Mouse (Mus musculus) kidney, embryonic 14.5 days (tissue): ENCODE results near the gene Nol3. TPM values are rescaled to one million over a fixed set of nuclear protein-coding genes. Genes with fewer than 3 reads are reported as not detected.

Experiments used
- ATAC-seq: fragments of 200-750 bp; cut with Nextera tagmentation; 2 replicates; pipeline ENCODE4 v1.8.0; 2017; ENCODE audit warnings: moderate number of reproducible peaks, mild to moderate bottlenecking, moderate TSS enrichment, moderate library complexity; ENCODE audit not compliant: low FRiP score, low TSS enrichment
- H3K27ac ChIP-seq: fragments of 300-500 bp; sonication (generic); 2 replicates; pipeline ENCODE4 v1.5.1; 2014; ENCODE audit warnings: low read depth, mild to moderate bottlenecking, low read length, moderate library complexity, mixed read lengths
- H3K27me3 ChIP-seq: fragments of 300-500 bp; sonication (generic); 2 replicates; pipeline ENCODE4 v1.6.1; 2014; ENCODE audit warnings: mild to moderate bottlenecking, low read length; ENCODE audit not compliant: control insufficient read depth, insufficient read depth
- H3K36me3 ChIP-seq: fragments of 300-500 bp; sonication (generic); 2 replicates; pipeline ENCODE4 v1.6.1; 2014; ENCODE audit warnings: low read length, mixed read lengths; ENCODE audit not compliant: control insufficient read depth, insufficient read depth
- H3K4me1 ChIP-seq: fragments of 300-500 bp; sonication (generic); 2 replicates; pipeline ENCODE4 v1.6.1; 2014; ENCODE audit warnings: low read length, mixed read lengths; ENCODE audit not compliant: control insufficient read depth, insufficient read depth
- H3K4me2 ChIP-seq: fragments of 300-500 bp; sonication (generic); replicated peaks from 2 replicates; pipeline ENCODE4 v1.6.1; 2014; ENCODE audit warnings: low read depth, mild to moderate bottlenecking, low read length
- H3K4me3 ChIP-seq: fragments of 300-500 bp; sonication (generic); 2 replicates; pipeline ENCODE4 v1.5.1; 2014; ENCODE audit warnings: mild to moderate bottlenecking, low read length
- H3K9ac ChIP-seq: fragments of 300-500 bp; sonication (generic); 2 replicates; pipeline ENCODE4 v1.6.1; 2014; ENCODE audit warnings: low read depth, mild to moderate bottlenecking, low read length, moderate library complexity
- H3K9me3 ChIP-seq: fragments of 300-500 bp; sonication (generic); 2 replicates; pipeline ENCODE4 v1.6.1; 2016; ENCODE audit warnings: low read length; ENCODE audit not compliant: control insufficient read depth
- WGBS: fragments of 180-500 bp; shearing (Covaris S2); extraction: QIAGEN DNeasy Blood & Tissue Kit; methylation state at CpG from one replicate; pipeline ENCODE4 v1.1.7; 2014; 5-methylcytosine and 5-hydroxymethylcytosine counted together
- polyA plus RNA-seq: library from polyadenylated mRNA; unstranded; fragments of >200 nt; fragmentation: Nextera tagmentation; extraction: Ambion mirVana; gene quantifications from 2 replicates; pipeline ENCODE4 v1.2.1, GENCODE M21; 2014

The Nol3 gene
- polyA plus RNA-seq, 1 experiment from 2014 or later: 0.85 TPM

DNA sequence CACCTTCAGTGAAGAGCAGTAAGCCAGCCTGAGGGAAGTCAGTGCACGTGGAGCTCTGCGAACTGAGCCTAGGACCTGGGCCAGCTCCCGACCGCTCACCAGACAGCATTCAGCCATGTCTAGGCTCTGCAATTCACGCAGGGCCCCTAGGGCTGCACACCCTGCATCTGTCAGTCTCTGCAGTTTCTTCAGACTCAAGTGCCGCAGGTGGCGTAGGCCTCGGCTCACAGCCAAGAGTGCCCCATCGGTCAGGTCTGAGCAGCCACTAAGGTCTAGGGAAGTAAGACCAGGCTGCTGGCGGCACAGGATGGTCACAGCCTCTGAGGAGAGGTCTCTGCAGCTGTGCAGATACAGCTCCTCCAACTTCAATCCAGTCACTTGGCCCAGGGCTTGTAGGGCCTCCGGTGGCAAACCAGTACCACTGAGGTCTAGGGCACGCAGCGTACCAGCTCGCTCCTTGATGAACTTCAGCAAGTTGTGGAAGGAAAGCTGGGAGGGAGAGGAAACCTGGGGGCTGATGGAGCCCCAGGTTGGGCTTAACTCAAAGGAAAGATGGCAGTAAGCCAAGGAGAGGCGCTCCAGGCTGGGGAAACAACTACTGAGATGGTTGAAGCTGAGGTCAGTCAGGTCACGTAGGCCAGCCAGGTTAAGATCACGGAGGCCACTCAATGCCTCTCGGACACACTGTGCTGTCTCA is 39.3 kb downstream of the Nol3 start:
- no peak for ATAC-seq
- no peaks in the 10 kb centered on the region for H3K27me3 ChIP-seq
- H3K9ac ChIP-seq: no peak overlapping the region
- WGBS: 88% methylated on average over 18 of the region's 18 CpGs
- no peaks in the 10 kb centered on the region for H3K4me1 ChIP-seq
- no peak overlapping the region for H3K4me3 ChIP-seq
- no peak overlapping the region for H3K27ac ChIP-seq
- no peak overlapping the region for H3K4me2 ChIP-seq
- H3K9me3 ChIP-seq: no peaks in the 10 kb centered on the region
- H3K36me3 ChIP-seq: peaks cover 56% of the 10 kb centered on the region; the same call in 1 of the 2 replicates

- no peak overlapping the region for H3K4me2 ChIP-seq
- H3K36me3 ChIP-seq: peaks cover 48% of the 10 kb centered on the region; the same call in 1 of the 2 replicates
- ATAC-seq: no peak
- no peak overlapping the region for H3K27ac ChIP-seq
- H3K27me3 ChIP-seq: no peaks in the 10 kb centered on the region
- H3K9ac ChIP-seq: no peak overlapping the region
- H3K4me1 ChIP-seq: no peaks in the 10 kb centered on the region
- H3K4me3 ChIP-seq: no peak overlapping the region
- no peaks in the 10 kb centered on the region for H3K9me3 ChIP-seq
- WGBS: 92% methylated on average over 4 of the region's 4 CpGs
These were observed 42.0 kb downstream of the Nol3 start for GRCm38 (mm10) chr8:105317941-105318340.

- H3K9ac ChIP-seq: no peak overlapping the region
- H3K4me2 ChIP-seq: no peak overlapping the region
- H3K4me1 ChIP-seq: no peaks in the 10 kb centered on the region
- no peak for ATAC-seq
- 82% methylated on average over 11 of the region's 11 CpGs for WGBS
- peaks cover 46% of the 10 kb centered on the region; the same call in 1 of the 2 replicates for H3K36me3 ChIP-seq
- H3K9me3 ChIP-seq: no peaks in the 10 kb centered on the region
- no peak overlapping the region for H3K27ac ChIP-seq
- H3K27me3 ChIP-seq: no peaks in the 10 kb centered on the region
- no peak overlapping the region for H3K4me3 ChIP-seq
These were observed 42.8 kb downstream of the Nol3 start for GRCm38 (mm10) chr8:105318662-105319190.

DNA sequence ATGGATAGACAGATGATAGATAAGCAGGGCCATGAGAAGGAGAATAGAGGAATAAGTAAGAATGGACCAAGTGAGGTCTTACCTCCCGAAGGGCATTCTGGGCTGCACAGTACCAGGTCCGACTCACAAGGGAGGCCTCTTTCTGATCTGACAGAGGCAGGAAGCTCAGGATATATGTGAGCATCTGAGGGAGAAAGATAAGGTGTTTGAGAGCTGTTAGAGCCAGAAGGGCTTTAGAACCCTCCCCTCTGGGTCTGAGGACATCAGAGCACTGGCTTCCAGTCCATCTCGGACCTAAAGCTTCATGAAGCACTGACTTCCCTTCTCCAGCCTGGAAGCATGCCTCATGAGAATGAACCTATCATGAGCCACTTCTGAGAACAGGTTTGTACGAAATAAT is 47.2 kb downstream of the Nol3 start:
- Histone ChIP-seq H3K4me1 (peaks cover 15% of the 10 kb centered on the region), H3K27me3 (no peaks in the 10 kb centered on the region), H3K9me3 (no peaks in the 10 kb centered on the region), H3K4me3 (no peak overlapping the region), H3K4me2 (no peak overlapping the region), H3K27ac (no peak overlapping the region), H3K36me3 (peaks cover 20% of the 10 kb centered on the region), H3K9ac (no peak overlapping the region)
- ATAC-seq: no peak
- WGBS: 89% methylated on average over 4 of the region's 4 CpGs

- H3K27me3 ChIP-seq: no peaks in the 10 kb centered on the region
- peak; percentile 76; the same call in 1 of the 2 replicates for ATAC-seq
- WGBS: under 1% methylated on average over 12 of the region's 12 CpGs
These were observed 49.7 kb downstream of the Nol3 start for GRCm38 (mm10) chr8:105325641-105326093.

GRCm38 (mm10) chr8:105326141-105326672 is 50.3 kb downstream of the Nol3 start, which contains the start of the genes Lrrc29 and Tmem208:
TSS of gene Lrrc29 (minus strand) at chr8:105326278.
TSS of gene Tmem208 (plus strand) at chr8:105326354.
- ATAC-seq: peak; percentile 92
- peaks cover 43% of the 10 kb centered on the region for H3K36me3 ChIP-seq
- H3K27me3 ChIP-seq: no peaks in the 10 kb centered on the region
- 1% methylated on average over 34 of the region's 36 CpGs for WGBS
- peak within 1 kb of the TSS; percentile 74 for H3K4me2 ChIP-seq
- no peaks in the 10 kb centered on the region for H3K9me3 ChIP-seq
- peak within 1 kb of the TSS; percentile 93 for H3K4me3 ChIP-seq
- H3K4me1 ChIP-seq: peaks cover 15% of the 10 kb centered on the region
- H3K9ac ChIP-seq: peak within 1 kb of the TSS; percentile 79
- H3K27ac ChIP-seq: peak within 1 kb of the TSS; percentile 70; the same call in 1 of the 2 replicates

More at GRCm38 (mm10) chr8:105325641-105326093, 49.7 kb downstream of the Nol3 start:
- Histone ChIP-seq H3K4me3 (peak overlapping the region; percentile 93), H3K36me3 (peaks cover 37% of the 10 kb centered on the region), H3K4me1 (peaks cover 15% of the 10 kb centered on the region), H3K4me2 (peak overlapping the region; percentile 74), H3K27ac (no peak overlapping the region), H3K9ac (peak overlapping the region; percentile 79), H3K9me3 (no peaks in the 10 kb centered on the region)

DNA sequence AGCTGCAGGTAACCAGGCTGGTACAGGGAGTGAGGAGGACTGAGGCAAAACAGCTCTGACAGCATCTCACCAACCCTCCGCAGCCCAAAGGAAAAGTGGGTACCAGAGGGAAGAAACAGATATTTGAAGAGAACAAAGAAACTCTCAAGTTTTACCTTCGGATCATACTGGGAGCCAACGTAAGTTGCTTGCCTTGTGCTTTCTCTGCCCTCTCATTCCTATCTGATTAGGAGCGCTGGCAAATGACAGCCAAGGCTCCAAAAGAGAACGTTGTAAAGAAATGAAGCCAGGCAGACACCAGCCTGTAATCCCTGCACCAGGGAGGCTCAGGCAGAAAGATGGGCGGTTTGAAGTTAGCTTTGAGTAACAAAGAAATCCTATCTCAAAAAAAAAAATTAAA is 51.0 kb downstream of the Nol3 start:
- WGBS: 42% methylated on average over 6 of the region's 6 CpGs
- peak overlapping the region; percentile 70 for H3K4me2 ChIP-seq

GRCm38 (mm10) chr8:105330325-105330724 is 54.4 kb downstream of the Nol3 start:
- no peak overlapping the region for H3K4me3 ChIP-seq
- no peaks in the 10 kb centered on the region for H3K9me3 ChIP-seq
- H3K9ac ChIP-seq: no peak overlapping the region
- no peaks in the 10 kb centered on the region for H3K27me3 ChIP-seq
- H3K27ac ChIP-seq: no peak overlapping the region
- peaks cover 9% of the 10 kb centered on the region for H3K4me1 ChIP-seq
- H3K36me3 ChIP-seq: peaks cover 65% of the 10 kb centered on the region
- no peak overlapping the region for H3K4me2 ChIP-seq
- 95% methylated on average over 12 of the region's 12 CpGs for WGBS
- no peak for ATAC-seq

More for the DNA sequence above, 51.0 kb downstream of the Nol3 start:
- Histone ChIP-seq H3K36me3 (peaks cover 50% of the 10 kb centered on the region), H3K4me3 (peak overlapping the region; percentile 93), H3K27me3 (no peaks in the 10 kb centered on the region), H3K9ac (peak overlapping the region; percentile 79), H3K4me1 (peaks cover 15% of the 10 kb centered on the region), H3K27ac (no peak overlapping the region), H3K9me3 (no peaks in the 10 kb centered on the region)
- no peak for ATAC-seq

- ATAC-seq: no peak
- Histone ChIP-seq H3K4me1 (peaks cover 8% of the 10 kb centered on the region), H3K4me3 (no peak overlapping the region), H3K36me3 (peaks cover 76% of the 10 kb centered on the region), H3K4me2 (no peak overlapping the region), H3K27ac (no peak overlapping the region), H3K9ac (no peak overlapping the region), H3K9me3 (no peaks in the 10 kb centered on the region), H3K27me3 (no peaks in the 10 kb centered on the region)
- WGBS: 95% methylated on average over 22 of the region's 22 CpGs
These were observed 55.5 kb downstream of the Nol3 start for GRCm38 (mm10) chr8:105331469-105331868.
